Comparison of ENCODE assay signal across 7 mouse cellular contexts in the genomic region with DNA sequence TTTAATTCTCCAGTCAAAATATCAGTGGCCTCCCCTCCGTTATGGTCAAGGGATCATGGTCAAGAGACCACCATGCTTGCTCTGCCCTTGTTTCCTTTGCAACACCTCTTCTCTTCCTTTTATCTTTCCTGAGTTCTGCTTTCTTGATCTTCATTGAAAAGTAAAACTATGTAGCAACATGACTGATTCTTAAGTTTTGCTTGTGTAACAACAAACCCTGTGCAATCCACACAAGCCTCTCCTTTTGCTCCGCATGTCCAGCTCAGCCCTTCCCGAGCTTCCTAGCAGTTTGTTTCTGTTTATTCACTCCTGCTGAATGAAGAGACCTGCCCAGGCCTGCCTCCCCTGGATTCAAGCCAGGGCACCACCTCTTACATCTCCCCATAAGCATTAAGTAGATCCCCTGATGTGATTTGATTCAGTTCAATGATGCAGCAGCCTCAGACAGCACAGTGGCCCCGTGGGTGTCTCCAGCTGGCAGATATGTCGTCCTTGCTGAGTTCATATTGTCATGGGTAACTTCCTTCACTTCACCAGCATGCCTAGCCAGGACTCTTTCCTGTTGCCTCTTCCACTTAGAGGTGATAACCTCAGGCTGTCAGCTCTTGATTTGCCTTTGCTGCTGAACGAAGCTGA. TPM values are rescaled to one million over a fixed set of nuclear protein-coding genes. Genes with fewer than 3 reads are reported as not detected.
A peak's percentile ranks its signal among the peaks of the same experiment; 100 is the strongest.
DNase-seq lines count a peak whose midpoint lies in the region; ATAC-seq and TF ChIP-seq lines count a peak whose summit lies in the region.

No protein-coding gene starts in this region.

- WGBS in thymus, adult 2 months, result 60% methylated on average over 6 of the region's 6 CpGs
- 31% methylated on average over 6 of the region's 6 CpGs for WGBS in hindbrain, embryonic 16.5 days

- TF ChIP-seq POLR2A in thymus, adult 2 months (IDR thresholded peaks at IDR 0.05; ENCODE audit: control insufficient read depth, extremely low read depth, insufficient read depth, low read length, poor library complexity), result no peak

- peaks cover 20% of the 10 kb centered on the region for H3K4me1 ChIP-seq in thymus, adult 2 months (replicated peaks; ENCODE audit: control insufficient read depth, insufficient read depth, low read length)
- H3K4me1 ChIP-seq in hindbrain, embryonic 16.5 days (ENCODE audit: control insufficient read depth, insufficient read depth, low read depth, low read length), result peaks cover 10% of the 10 kb centered on the region

- no peaks in the 10 kb centered on the region for H3K36me3 ChIP-seq in thymus, adult 2 months (ENCODE audit: control insufficient read depth, insufficient read depth, low read length)
- no peaks in the 10 kb centered on the region for H3K36me3 ChIP-seq in hindbrain, embryonic 16.5 days (ENCODE audit: control insufficient read depth, insufficient read depth, low read length)

- H3K27me3 ChIP-seq in thymus, adult 2 months (ENCODE audit: control insufficient read depth, insufficient read depth, low read length), result no peaks in the 10 kb centered on the region
- H3K27me3 ChIP-seq in hindbrain, embryonic 16.5 days (replicated peaks; ENCODE audit: control insufficient read depth, insufficient read depth, low read length), result no peaks in the 10 kb centered on the region

- no peak overlapping the region for H3K4me3 ChIP-seq in thymus, adult 2 months (ENCODE audit: control insufficient read depth, insufficient read depth, low read length)
- H3K4me3 ChIP-seq in hindbrain, embryonic 16.5 days (ENCODE audit: low read length), result no peak overlapping the region

- H3K4me2 ChIP-seq in hindbrain, embryonic 16.5 days (ENCODE audit: low read length), result no peak overlapping the region

- ATAC-seq in hindbrain, embryonic 16.5 days, result peak; percentile 69

- no peak for DNase-seq in thymus, adult 2 months
- no peak for DNase-seq in thymus, postnatal 36 days
- peak; percentile 78 for DNase-seq in cerebellum, adult 9-10 months
- DNase-seq in lung, postnatal 36 days, result peak; percentile 77
- DNase-seq in thymus, postnatal 10 days (ENCODE audit: low spot score in 2 of 2), result no peak
- DNase-seq in thymus, adult 18-20 months, result no peak

- H3K9ac ChIP-seq in hindbrain, embryonic 16.5 days (ENCODE audit: low read depth, low read length), result no peak overlapping the region

- no peak for TF ChIP-seq CTCF in thymus, adult 2 months (IDR thresholded peaks at IDR 0.05; ENCODE audit: borderline replicate concordance, control insufficient read depth, extremely low read depth, insufficient read depth, low read length, poor library complexity)

- no peaks in the 10 kb centered on the region for H3K9me3 ChIP-seq in hindbrain, embryonic 16.5 days (ENCODE audit: control insufficient read depth, low read length)

- H3K27ac ChIP-seq in thymus, adult 2 months (ENCODE audit: control insufficient read depth, insufficient read depth, low read length), result peak overlapping the region; percentile 58; the same call in 1 of the 2 replicates
- no peak overlapping the region for H3K27ac ChIP-seq in hindbrain, embryonic 16.5 days (ENCODE audit: low read depth, low read length)

RNA-seq across cellular contexts. Expression of gene Mbnl2, which starts 27.6 kb away (rescaled TPM):
- 58.9 and 64.4 TPM in 2 replicates for polyA plus RNA-seq in thymus, adult 2 months (2012; rRNA removed)
- 25.4 and 29.1 TPM in 2 replicates for polyA plus RNA-seq in hindbrain, embryonic 16.5 days (2015; fragmentation: Nextera tagmentation; extraction: Ambion mirVana)

Comparison
In these comparisons a context has a peak if more than half of its experiments do, and no peak if none do; other contexts are left out.
1. DNase-seq: peak in cerebellum, adult 9-10 months (single experiment) and lung, postnatal 36 days (single experiment); none in thymus, adult 2 months (single experiment), thymus, postnatal 36 days (0 of 2), thymus, postnatal 10 days (0 of 2) and thymus, adult 18-20 months (0 of 2).